Mouse (Mus musculus) inflammation-experienced regulatory T-cells, adult 16 weeks (primary cell): ENCODE measurements around the gene Trpv5. TPM values are rescaled to one million over a fixed set of nuclear protein-coding genes. Genes with fewer than 3 reads are reported as not detected.

Experiments used
- polyA plus RNA-seq: library from polyadenylated mRNA; unstranded; fragments of 100-300 nt; shearing (Covaris generic); gene quantifications from one replicate; pipeline ENCODE4 v1.2.1, GENCODE M21; 2017

Gene Trpv5
- not detected for polyA plus RNA-seq

DNA sequence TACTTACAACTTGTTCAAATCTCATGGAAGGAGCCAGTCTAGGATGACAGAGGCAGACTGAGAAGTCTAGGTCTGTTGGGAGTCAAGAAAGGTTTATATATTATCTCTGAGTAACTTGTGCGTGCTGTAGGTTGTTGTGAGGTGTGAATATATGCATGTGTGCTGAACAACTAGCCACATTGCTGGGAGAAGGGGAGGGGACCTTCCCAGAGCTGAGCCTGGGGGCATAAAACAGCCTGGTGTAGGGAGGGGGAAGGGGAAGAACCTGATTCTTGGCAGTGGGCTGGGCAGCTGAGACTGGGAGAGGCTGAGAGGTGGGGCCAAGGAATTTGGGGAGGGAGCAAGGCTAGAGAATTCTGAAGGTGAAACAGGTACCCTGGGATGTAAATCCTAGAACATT, at the start of gene Trpv5:
Gene Trpv5 (minus strand): TSS at position 101 of the 400 bp plus-strand sequence.

DNA sequence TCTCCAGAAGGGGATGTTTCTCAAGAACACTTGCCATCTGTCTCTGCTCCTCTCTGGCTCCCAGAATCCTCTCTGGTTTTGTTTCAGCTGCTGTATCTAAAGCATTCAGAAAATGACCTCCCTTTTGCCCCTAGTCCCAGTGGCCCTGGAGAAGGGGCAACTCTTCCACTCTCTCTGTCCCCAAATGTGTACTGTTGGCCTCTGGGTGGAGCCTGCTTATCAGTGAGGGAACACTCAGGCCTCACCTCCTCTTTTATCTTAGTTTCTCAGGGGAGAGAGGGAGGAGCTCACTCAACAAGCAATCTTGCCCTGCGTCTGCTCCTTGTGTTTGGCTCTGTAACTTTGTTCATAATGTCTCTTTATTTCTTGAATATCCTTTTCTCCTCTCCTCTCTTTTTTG, 23.6 kb upstream of the Trpv5 start, which contains the start of gene Kel:
Gene Kel (minus strand): TSS at position 217 of the 400 bp plus-strand sequence.

DNA sequence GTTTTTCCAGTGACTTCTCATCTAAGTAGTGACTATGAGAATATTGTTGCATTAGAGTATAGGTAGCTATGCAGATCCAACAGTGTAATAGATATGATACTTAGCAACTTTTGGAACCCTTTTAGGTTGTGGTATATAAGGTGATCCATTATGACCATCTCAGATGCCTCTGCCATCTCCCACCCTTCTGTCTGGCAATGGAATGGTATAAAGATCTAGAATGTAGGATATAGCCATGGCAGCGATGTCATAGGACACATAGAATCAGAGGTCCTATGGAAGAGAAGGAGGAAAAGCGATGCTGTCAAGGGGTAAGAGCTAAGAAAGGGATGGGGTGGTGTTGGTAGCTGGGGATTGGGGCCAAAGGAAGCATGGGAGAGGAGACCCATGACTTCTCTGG, 3.6 kb upstream of the Trpv5 start, which contains the start of gene Llcfc1:
Gene Llcfc1 (plus strand): TSS at position 301 of the 400 bp plus-strand sequence.

DNA sequence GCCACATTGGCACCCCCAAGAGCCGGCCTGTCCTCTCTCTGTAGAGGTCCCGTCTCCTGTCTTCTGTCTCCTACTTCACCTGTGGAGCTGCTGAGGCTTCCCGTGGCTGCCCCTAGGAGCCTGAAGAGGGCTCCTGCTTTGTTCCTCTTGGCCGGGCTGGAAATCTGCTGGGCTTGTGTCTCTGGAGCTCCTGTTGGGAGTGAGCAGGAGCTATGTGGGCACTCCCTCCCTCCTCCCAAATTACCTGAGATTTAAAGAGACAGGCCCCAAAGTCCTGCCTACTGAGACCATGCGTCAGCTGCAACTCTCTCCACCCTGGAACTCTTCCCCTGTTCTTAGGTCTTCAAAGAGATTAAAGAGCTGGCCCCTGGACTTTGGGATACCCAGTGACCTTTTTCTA, 44.4 kb downstream of the Trpv5 start, which contains the start of gene Trpv6:
Gene Trpv6 (minus strand): TSS at position 228 of the 400 bp plus-strand sequence.

GRCm38 (mm10) chr6:41605061-41605793, 75.3 kb downstream of the Trpv5 start, which contains the start of gene Ephb6:
Gene Ephb6, plus strand, starts transcription at chr6:41605482.

Other genes starting within 250 kb of the Trpv5 start
- not detected for gene Gm10334, start 234.6 kb downstream of the Trpv5 start, polyA plus RNA-seq
- gene Prss1, start 221.8 kb downstream of the Trpv5 start, polyA plus RNA-seq = not detected
- 1.7 TPM for gene Prss2, start 159.0 kb downstream of the Trpv5 start, polyA plus RNA-seq
- 63.2 TPM for gene Ephb6, start 75.3 kb downstream of the Trpv5 start, polyA plus RNA-seq
- gene Trpv6, start 44.4 kb downstream of the Trpv5 start, polyA plus RNA-seq = 0.62 TPM
- not detected for gene Llcfc1, start 3.7 kb upstream of the Trpv5 start, polyA plus RNA-seq
- gene Kel, start 23.6 kb upstream of the Trpv5 start, polyA plus RNA-seq = not detected
- not detected for gene Olfr459, start 94.4 kb upstream of the Trpv5 start, polyA plus RNA-seq
- not detected for gene Pip, start 166.8 kb upstream of the Trpv5 start, polyA plus RNA-seq
- not detected for gene Sval2, start 172.2 kb upstream of the Trpv5 start, polyA plus RNA-seq